Mouse (Mus musculus) heart, embryonic 13.5 days (tissue): ENCODE measurements around the gene Gm7735. TPM values are rescaled to one million over a fixed set of nuclear protein-coding genes. Genes with fewer than 3 reads are reported as not detected.
"Not testable (repeated sequence)": the region's sequence is repeated elsewhere in the genome, so short reads cannot be mapped to it uniquely, and the experiment has no call there.

Experiments used
- ATAC-seq: fragments of 200-750 bp; cut with Nextera tagmentation; 2 replicates; pipeline ENCODE4 v1.8.0; 2017; ENCODE audit warnings: moderate TSS enrichment; ENCODE audit not compliant: insufficient number of reproducible peaks, low FRiP score, low TSS enrichment; ENCODE audit errors: extremely low read depth
- H3K27ac ChIP-seq: fragments of 300-500 bp; sonication (generic); replicated peaks from 2 replicates; pipeline ENCODE4 v1.5.1; 2015; ENCODE audit warnings: moderate library complexity, mild to moderate bottlenecking, inconsistent platforms
- H3K27me3 ChIP-seq: fragments of 300-500 bp; sonication (generic); replicated peaks from 2 replicates; pipeline ENCODE4 v1.6.1; 2015; ENCODE audit warnings: mild to moderate bottlenecking, inconsistent platforms
- H3K36me3 ChIP-seq: fragments of 300-500 bp; sonication (generic); 2 replicates; pipeline ENCODE4 v1.6.1; 2015; ENCODE audit warnings: mild to moderate bottlenecking, inconsistent platforms
- H3K4me1 ChIP-seq: fragments of 300-500 bp; sonication (generic); 2 replicates; pipeline ENCODE4 v1.6.1; 2015; ENCODE audit warnings: inconsistent platforms
- H3K4me2 ChIP-seq: fragments of 300-500 bp; sonication (generic); 2 replicates; pipeline ENCODE4 v1.6.1; 2015; ENCODE audit warnings: inconsistent platforms, mild to moderate bottlenecking, moderate library complexity
- H3K4me3 ChIP-seq: fragments of 300-500 bp; sonication (generic); 2 replicates; pipeline ENCODE4 v1.5.1; 2015; ENCODE audit warnings: moderate library complexity, mild to moderate bottlenecking, inconsistent platforms
- H3K9ac ChIP-seq: fragments of 300-500 bp; sonication (generic); 2 replicates; pipeline ENCODE4 v1.6.1; 2015; ENCODE audit warnings: inconsistent platforms, mild to moderate bottlenecking, moderate library complexity
- H3K9me3 ChIP-seq: fragments of 300-500 bp; sonication (generic); 2 replicates; pipeline ENCODE4 v1.6.1; 2016; ENCODE audit warnings: inconsistent platforms
- WGBS: fragments of 180-500 bp; shearing (Covaris S2); methylation state at CpG from one replicate; pipeline ENCODE4 v1.1.7; 2015; ENCODE audit warnings: mixed read lengths; 5-methylcytosine and 5-hydroxymethylcytosine counted together
- polyA plus RNA-seq: library from polyadenylated mRNA; unstranded; fragments of >200 nt; fragmentation: Nextera tagmentation; extraction: Ambion mirVana; gene quantifications from 2 replicates; pipeline ENCODE4 v1.2.1, GENCODE M21; 2015

Gm7735 gene
- not detected in 2 replicates for polyA plus RNA-seq

DNA sequence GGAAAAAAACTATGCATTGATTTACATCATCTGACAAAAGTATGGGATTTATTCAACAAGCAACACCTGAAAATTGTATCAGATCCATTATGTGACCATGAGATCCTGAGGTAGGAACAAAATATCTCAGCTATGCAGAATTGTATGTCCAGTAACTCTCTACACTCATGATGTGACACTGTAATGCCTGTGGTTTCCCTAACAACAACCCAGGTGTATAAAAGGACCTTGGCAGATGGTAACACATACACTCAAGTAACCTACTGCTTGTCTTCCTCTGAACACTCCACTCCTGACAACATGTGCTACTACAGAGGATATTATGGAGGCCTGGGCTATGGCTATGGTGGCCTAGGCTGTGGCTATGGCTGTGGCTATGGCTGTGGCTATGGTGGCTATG, at the start of gene Gm7735:
Gene Gm7735 (plus strand): TSS at position 301 of the 400 bp plus-strand sequence.
- ATAC-seq, H3K4me3 ChIP-seq: not testable (repeated sequence)

DNA sequence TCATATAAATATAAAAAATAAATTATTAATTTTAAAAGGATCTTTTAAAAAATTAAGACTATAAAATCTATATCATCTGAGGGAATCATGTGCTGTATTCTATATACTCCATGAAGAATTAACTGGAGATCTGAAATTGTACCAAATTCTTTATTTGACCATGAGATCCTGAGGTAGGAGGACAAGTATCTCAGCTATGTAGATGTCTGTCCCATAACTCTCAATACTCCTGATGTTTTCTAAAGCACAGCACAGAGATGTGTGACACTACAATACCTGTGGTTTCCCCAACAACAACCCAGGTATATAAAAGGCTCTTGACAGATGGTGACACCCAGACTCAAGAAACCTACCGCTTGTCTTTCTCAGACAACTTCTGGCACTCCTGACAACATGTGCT, 28.7 kb upstream of the Gm7735 start, which contains the start of gene Gm6358:
Gene Gm6358 (plus strand): TSS at position 301 of the 400 bp plus-strand sequence.
- Histone ChIP-seq H3K4me2 (no peak within 1 kb of the TSS), H3K27ac (no peak within 1 kb of the TSS), H3K4me1 (no peaks in the 10 kb centered on the region), H3K27me3 (no peaks in the 10 kb centered on the region), H3K36me3 (no peaks in the 10 kb centered on the region), H3K9ac (no peak within 1 kb of the TSS), H3K9me3 (peaks cover 4% of the 10 kb centered on the region; the same call in 1 of the 2 replicates), H3K4me3 (no peak within 1 kb of the TSS)
- ATAC-seq: no peak
- 81% methylated on average over 1 of the region's 1 CpGs for WGBS

More for the DNA sequence above, at the start of gene Gm7735:
- not testable (repeated sequence) for H3K9ac ChIP-seq, H3K27ac ChIP-seq, H3K36me3 ChIP-seq, H3K27me3 ChIP-seq, H3K4me2 ChIP-seq, H3K4me1 ChIP-seq, H3K9me3 ChIP-seq

DNA sequence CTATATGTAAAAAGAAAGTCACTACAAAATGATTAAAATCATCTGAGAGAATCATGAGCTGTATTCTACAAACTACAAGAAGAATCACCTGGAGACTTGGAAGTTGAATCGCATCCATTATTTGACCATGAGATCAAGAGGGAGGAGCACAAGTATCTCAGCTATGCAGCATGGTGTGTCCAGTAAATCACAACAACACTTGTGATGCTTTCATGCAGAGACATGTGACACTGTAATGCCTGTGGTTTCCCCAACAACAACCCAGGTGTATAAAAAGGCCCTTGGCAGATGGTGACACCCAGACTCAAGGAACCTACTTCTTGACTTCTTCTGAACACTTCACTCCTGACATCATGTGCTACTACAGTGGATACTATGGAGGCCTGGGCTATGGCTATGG, 18.5 kb upstream of the Gm7735 start, which contains the start of gene Gm10061:
Gene Gm10061 (plus strand): TSS at position 301 of the 400 bp plus-strand sequence.
- no peak for ATAC-seq
- no peaks in the 10 kb centered on the region for H3K4me1 ChIP-seq
- no peak within 1 kb of the TSS for H3K27ac ChIP-seq
- no peaks in the 10 kb centered on the region for H3K27me3 ChIP-seq
- WGBS: 82% methylated on average over 1 of the region's 1 CpGs
- no peak within 1 kb of the TSS for H3K9ac ChIP-seq
- no peak within 1 kb of the TSS for H3K4me2 ChIP-seq
- H3K4me3 ChIP-seq: no peak within 1 kb of the TSS
- H3K36me3 ChIP-seq: no peaks in the 10 kb centered on the region
- 0 out of 2 replicates have a peak, but pooled peaks cover 15% of the 10 kb centered on the region for H3K9me3 ChIP-seq

DNA sequence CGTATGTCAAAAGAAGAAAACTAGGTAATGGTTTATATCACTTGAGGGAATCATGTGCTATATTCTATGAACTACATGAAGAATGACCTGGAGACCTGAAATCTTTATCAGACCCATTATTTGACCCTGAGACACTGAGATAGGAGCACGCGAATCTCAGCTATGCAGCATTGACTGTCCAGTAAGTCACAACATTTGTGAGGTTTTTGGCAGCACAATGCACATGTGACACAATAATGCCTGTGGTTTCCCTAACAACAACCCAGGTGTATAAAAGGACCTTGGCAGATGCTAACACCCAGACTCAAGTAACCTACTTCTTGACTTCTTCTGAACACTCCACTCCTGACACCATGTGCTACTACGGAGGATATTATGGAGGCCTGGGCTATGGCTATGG, 11.6 kb upstream of the Gm7735 start, which contains the start of gene Gm9789:
Gene Gm9789 (plus strand): TSS at position 301 of the 400 bp plus-strand sequence.
- no peak within 1 kb of the TSS for H3K9ac ChIP-seq
- no peak within 1 kb of the TSS for H3K4me3 ChIP-seq
- no peaks in the 10 kb centered on the region for H3K27me3 ChIP-seq
- no peaks in the 10 kb centered on the region for H3K36me3 ChIP-seq
- H3K9me3 ChIP-seq: peaks cover 14% of the 10 kb centered on the region; the same call in 1 of the 2 replicates
- H3K4me1 ChIP-seq: no peaks in the 10 kb centered on the region
- H3K27ac ChIP-seq: no peak within 1 kb of the TSS
- no peak within 1 kb of the TSS for H3K4me2 ChIP-seq
- no peak for ATAC-seq
- 79% methylated on average over 4 of the region's 4 CpGs for WGBS

DNA sequence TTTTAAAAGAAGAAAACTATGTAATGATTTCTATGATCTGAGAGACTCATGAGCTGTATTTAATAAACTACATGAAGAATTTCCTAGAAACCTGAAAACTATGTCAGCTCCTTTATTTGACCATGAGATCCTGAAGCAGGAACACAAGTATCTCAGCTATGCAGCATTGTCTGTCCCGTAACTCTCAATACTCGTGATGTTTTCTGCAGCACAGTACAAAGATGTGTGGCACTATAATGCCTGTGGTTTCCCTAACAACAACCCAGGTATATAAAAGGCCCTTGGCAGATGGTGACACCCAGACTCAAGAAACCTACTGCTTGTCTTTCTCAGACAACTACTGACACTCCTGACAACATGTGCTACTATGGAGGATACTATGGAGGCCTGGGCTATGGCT, 5.1 kb downstream of the Gm7735 start, which contains the start of gene 1110057P08Rik:
Gene 1110057P08Rik (plus strand): TSS at position 301 of the 400 bp plus-strand sequence.
- 64% methylated on average over 2 of the region's 2 CpGs for WGBS
- Histone ChIP-seq H3K4me3 (no peak within 1 kb of the TSS), H3K4me1 (no peaks in the 10 kb centered on the region), H3K27ac (no peak within 1 kb of the TSS), H3K36me3 (no peaks in the 10 kb centered on the region), H3K27me3 (no peaks in the 10 kb centered on the region), H3K4me2 (no peak within 1 kb of the TSS), H3K9me3 (0 out of 2 replicates have a peak, but pooled peaks cover 9% of the 10 kb centered on the region), H3K9ac (no peak within 1 kb of the TSS)
- ATAC-seq: no peak

DNA sequence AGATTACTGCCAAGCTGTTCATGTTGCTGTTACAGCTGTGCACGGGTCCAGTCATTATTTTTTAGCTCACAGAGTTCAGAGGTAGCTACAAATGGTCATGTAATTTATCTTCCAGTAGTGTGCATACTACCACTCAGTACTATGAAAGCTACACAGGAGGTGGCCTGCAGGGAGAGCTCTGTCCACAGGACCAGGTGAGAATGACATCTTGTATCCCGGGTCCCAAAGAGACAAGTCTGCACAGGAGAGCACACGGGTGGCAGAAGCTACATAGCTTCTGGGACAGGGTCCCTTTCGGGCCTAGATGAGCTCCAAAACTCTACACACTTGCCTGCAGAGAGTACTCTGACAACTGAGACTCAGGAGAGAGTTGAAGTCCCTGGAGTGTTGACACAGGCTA, 19.3 kb downstream of the Gm7735 start:
- Histone ChIP-seq H3K9ac (no peak overlapping the region), H3K9me3 (0 out of 2 replicates have a peak, but pooled peaks cover 6% of the 10 kb centered on the region), H3K36me3 (no peaks in the 10 kb centered on the region), H3K27ac (no peak overlapping the region), H3K4me1 (no peaks in the 10 kb centered on the region), H3K27me3 (no peaks in the 10 kb centered on the region), H3K4me3 (no peak overlapping the region), H3K4me2 (no peak overlapping the region)
- WGBS: 63% methylated on average over 4 of the region's 4 CpGs
- no peak for ATAC-seq

DNA sequence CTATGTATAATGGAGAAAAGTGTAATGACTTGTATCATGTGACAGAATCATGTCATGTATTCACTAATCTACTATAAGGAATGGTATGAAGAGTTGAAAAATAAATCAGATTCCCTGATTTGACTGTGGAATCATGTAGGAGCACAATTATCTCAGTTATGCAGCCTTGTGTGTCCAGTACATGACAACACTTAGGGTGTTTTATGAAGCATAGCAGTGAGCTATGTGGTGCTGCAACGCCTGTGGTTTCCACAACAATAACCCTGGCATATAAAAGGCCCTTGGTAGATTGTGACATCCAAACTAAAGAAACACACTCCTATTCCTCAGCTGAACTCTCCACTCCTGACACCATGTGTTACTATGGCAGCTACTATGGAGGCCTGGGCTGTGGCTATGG, 36.3 kb downstream of the Gm7735 start, which contains the start of gene Krtap20-2:
Gene Krtap20-2 (plus strand): TSS at position 301 of the 400 bp plus-strand sequence.
- H3K36me3 ChIP-seq: no peaks in the 10 kb centered on the region
- H3K27me3 ChIP-seq: no peaks in the 10 kb centered on the region
- no peak within 1 kb of the TSS for H3K4me2 ChIP-seq
- no peak within 1 kb of the TSS for H3K4me3 ChIP-seq
- H3K9me3 ChIP-seq: no peaks in the 10 kb centered on the region
- 50% methylated on average over 1 of the region's 1 CpGs for WGBS
- no peak within 1 kb of the TSS for H3K9ac ChIP-seq
- H3K4me1 ChIP-seq: no peaks in the 10 kb centered on the region
- no peak for ATAC-seq
- H3K27ac ChIP-seq: no peak within 1 kb of the TSS

Other genes with a start within 250 kb of the Gm7735 start
- gene Krtap19-9b, start 237.2 kb upstream of the Gm7735 start, polyA plus RNA-seq: not detected in 2 replicates
- gene Krtap16-3, start 206.6 kb upstream of the Gm7735 start, polyA plus RNA-seq: not detected in 2 replicates
- not detected in 2 replicates for gene Krtap22-2, start 158.7 kb upstream of the Gm7735 start, polyA plus RNA-seq
- gene Gm10229, start 154.2 kb upstream of the Gm7735 start, polyA plus RNA-seq: not detected in 2 replicates
- gene Krtap6-1, start 137.8 kb upstream of the Gm7735 start, polyA plus RNA-seq: not detected in 2 replicates
- gene Gm10228, start 128.0 kb upstream of the Gm7735 start, polyA plus RNA-seq: not detected in 2 replicates
- not detected in 2 replicates for gene Krtap6-5, start 121.6 kb upstream of the Gm7735 start, polyA plus RNA-seq
- not detected in 2 replicates for gene 1110025L11Rik, start 105.5 kb upstream of the Gm7735 start, polyA plus RNA-seq
- gene Krtap6-3, start 85.5 kb upstream of the Gm7735 start, polyA plus RNA-seq: not detected in 2 replicates
- gene Gm6358, start 28.6 kb upstream of the Gm7735 start, polyA plus RNA-seq: not detected in 2 replicates
- gene Gm10061, start 18.4 kb upstream of the Gm7735 start, polyA plus RNA-seq: not detected in 2 replicates
- not detected in 2 replicates for gene Gm9789, start 11.5 kb upstream of the Gm7735 start, polyA plus RNA-seq
- gene 1110057P08Rik, start 5.2 kb downstream of the Gm7735 start, polyA plus RNA-seq: not detected in 2 replicates
- gene Krtap20-2, start 36.4 kb downstream of the Gm7735 start, polyA plus RNA-seq: not detected in 2 replicates
- not detected in 2 replicates for gene Krtap21-1, start 234.4 kb downstream of the Gm7735 start, polyA plus RNA-seq